Mouse (Mus musculus): ENCODE data around the gene Plekha4. TPM values are rescaled to one million over a fixed set of nuclear protein-coding genes. Genes with fewer than 3 reads are reported as not detected.
"Not testable (repeated sequence)": the region's sequence is repeated elsewhere in the genome, so short reads cannot be mapped to it uniquely, and the experiment has no call there.

Gene Plekha4
- total RNA-seq, 2 experiments from 2014 or later: 1.9 to 2.1 TPM

DNA sequence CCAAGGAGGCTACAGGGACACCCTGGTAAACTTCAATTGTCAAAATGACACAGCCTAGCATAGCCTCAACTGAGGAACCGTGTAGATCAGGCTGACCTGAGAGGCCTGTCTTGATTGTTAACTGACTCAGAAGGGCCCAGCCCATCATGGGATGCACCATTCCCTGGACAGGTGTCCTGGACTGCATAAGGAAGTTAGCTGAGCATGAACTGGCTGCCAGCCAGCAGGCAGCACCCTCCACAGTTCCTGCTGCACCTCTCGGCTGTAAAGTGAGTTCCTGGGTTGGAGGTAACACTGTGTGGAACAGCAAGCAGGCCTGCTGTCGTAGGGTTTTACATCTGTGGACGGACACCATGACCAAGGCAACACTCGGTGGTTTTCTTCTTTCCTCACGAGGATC is 18.5 kb upstream of the Plekha4 start:
- no peak for DNase-seq
- intact Hi-C loops (cut with DNase I): no loop called here

- no peak for DNase-seq
- intact Hi-C loops (cut with DNase I): no loop called here
Observed at GRCm38 (mm10) chr7:45508561-45508960, 17.6 kb upstream of the Plekha4 start.

DNA sequence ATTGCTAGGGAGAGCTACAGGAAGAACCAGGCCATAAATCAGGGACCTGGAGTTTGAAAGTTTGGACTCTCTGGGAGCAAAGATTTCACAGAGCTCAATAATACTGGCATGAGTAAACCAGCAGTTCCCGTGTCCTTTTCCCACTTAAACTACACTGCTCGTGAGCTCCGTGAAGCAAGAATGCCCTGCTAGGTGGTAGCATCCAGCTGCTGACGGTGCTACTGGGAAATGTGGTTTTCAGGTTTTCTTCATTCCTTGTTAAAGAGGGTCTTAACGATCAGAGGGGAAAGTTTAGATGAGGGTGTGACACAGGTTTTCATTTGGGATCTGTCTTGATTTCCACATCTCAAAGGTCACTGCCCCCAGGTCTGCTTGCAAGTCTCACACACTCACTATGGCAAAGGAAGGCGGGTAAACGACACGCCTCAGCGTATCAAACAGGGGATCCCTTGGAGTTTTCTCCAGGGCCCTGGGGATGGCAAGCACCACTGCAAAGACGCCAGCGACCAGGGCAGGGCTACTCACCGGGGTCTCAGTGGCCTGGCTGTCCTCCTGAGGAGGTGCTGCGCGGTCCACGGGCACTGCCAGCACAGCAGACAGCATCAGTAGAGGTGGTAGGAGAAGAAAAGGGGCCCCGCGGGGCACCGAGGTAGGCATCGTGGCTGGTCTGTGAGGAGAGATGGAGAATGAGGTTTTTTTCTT is 16.8 kb upstream of the Plekha4 start:
- DNase-seq: no peak
- intact Hi-C loops (cut with DNase I): no loop called here

- peak; percentile 89 to 91 for DNase-seq
- intact Hi-C loops (cut with DNase I): no loop called here
Observed at GRCm38 (mm10) chr7:45509912-45510787, 16.0 kb upstream of the Plekha4 start, which contains the start of gene Nucb1. Gene Nucb1 (minus strand): TSS chr7:45510406.

GRCm38 (mm10) chr7:45514411-45514810 is 11.7 kb upstream of the Plekha4 start:
- intact Hi-C loops (cut with DNase I): no loop called here
- DNase-seq: no peak

DNA sequence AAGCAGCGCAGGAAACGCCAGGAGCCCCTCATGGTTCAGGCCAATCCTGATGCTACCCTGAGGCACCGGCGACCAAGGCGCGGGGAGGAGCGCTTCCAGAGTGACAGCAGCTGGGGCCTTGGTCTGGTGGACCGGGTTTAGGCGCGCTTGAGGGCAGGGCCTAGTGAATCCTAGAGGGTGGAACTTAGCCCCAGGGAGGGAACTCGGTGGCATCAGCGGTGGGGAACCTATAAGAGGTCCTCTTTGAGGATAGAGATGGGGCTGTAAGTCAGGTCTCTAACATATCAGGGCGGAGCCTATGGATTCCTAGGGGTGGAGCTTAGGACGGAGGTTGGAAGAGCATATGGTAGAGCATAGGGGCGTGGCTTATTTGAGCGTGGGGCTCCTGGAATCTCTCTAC is 10.7 kb upstream of the Plekha4 start:
- intact Hi-C loops (cut with DNase I): no loop called here
- DNase-seq: no peak

DNA sequence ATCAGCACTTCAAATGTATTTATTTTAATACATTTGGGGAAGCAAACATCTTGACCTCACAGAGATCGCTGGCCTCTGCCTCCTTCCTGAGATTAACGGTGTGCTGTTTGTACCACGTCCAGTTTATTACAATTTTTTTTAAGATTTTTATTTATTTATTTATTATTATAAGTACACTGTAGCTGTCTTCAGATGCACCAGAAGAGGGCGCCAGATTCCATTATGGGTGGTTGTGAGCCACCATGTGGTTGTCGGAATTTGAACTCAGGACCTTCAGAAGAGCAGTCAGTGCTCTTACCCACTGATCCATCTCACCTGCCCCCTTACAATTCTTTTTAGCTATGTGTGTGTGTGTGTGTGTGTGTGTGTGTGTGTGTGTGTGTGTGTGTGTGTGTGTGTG is 9.3 kb upstream of the Plekha4 start:
- intact Hi-C loops (cut with DNase I); DNase-seq: not testable (repeated sequence)

- no peak for DNase-seq
- intact Hi-C loops (cut with DNase I): no loop called here
Observed at GRCm38 (mm10) chr7:45518618-45519017, 7.5 kb upstream of the Plekha4 start.

DNA sequence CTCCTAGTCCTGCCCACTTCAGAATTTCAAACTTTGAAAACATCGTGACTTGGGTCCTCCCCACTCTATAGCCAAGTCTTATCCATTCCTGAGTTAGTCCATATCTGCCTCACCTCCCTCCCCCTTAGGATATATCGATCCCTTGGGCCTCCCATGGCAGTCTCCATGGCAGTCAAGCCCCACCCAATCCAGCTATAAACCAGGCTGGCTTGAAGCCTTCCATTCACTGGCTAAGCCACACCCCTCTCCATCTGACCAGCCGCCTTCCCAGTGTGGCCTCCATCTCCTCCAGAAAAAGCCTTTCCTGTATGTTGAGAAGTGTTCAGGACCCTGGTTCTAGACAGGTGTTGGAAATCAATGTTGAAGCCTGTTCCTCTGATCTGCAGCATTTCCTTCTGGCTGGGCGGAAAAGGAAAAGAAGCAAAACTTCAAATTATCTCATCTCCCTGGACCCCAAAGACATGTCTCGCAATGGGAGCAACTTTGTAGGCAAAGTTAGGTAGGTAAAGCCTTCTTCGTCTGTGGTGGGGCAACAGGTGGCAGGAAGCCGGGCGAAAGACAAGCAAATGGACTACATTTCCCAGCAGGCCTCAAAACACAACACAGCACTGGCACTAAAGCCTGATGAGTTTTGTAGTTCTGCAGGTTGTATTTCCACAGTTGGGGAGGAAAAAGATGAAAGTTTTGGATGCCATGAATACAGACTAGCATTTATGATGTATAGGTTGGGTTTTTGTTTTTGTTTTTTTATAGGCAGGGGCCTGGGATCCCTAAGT is 6.6 kb upstream of the Plekha4 start:
- intact Hi-C loops (cut with DNase I): no loop called here
- DNase-seq: no peak

GRCm38 (mm10) chr7:45520605-45521004 is 5.5 kb upstream of the Plekha4 start:
- DNase-seq: no peak
- intact Hi-C loops (cut with DNase I): no loop called here

DNA sequence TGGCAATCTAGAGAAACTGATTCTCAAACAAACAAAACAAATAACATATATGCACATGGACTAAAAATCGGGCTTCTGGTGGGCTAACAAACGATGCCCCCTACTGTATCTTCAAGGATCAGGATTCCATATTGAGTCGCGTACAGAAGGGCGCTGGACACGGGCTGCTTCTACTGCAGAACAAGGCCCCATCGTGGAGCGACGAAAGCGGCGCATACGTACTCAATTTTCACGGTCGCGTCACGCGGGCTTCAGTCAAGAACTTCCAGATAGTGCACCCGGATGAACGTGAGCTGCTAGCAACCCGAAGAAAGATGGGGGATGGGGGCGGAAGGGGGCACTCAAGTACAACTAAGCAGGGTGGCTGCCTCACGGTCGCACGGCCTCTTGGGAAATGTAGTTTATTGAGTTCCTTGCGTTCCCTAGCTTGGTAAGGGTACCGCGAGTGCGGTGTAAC is 4.4 kb upstream of the Plekha4 start:
- peak; percentile 83 to 86 for DNase-seq
- intact Hi-C loops (cut with DNase I): loop anchor here (2.0 kb wide), 1 partner anchor 47 kb away; no protein-coding TSS in a partner anchor

GRCm38 (mm10) chr7:45522194-45522752 is 3.9 kb upstream of the Plekha4 start:
- intact Hi-C loops (cut with DNase I): loop anchor here (2.0 kb wide), 1 partner anchor 47 kb away; no protein-coding TSS in a partner anchor
- no peak for DNase-seq

DNA sequence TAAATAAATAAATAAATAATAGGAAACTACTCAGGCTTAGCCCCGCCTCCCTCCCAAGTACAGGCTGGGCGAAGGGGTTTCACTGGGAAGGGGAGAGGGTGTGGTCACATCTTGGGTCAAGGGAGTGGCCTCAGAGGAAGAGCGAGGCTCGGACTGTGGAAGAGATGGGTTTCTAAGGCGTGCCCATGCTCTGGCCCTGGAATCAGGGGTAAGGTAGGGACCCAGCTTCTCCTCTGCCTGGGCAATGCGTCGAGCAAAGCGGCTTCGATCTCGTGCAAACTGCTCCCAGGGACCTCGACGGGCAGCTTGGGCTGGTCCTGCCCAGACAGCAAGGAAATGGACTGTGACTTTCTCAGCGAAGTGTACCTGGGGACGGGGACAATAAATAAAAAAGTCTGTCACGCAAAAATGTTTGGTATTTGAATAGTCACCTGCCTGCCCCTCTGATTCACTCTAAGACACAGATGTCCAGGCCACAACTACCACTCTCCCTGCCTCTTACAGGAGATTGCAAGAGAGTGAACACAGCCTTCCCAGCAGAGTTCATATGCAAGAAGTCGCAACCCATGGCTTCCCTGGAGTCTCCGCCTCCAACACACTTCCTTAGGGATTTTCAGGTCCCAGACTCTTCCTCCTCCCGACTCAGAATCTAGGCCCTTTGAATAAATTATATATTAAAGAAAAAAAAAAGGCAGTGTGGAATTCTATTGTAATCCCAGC is 3.0 kb upstream of the Plekha4 start:
- no peak for DNase-seq
- intact Hi-C loops (cut with DNase I): loop anchor here (2.0 kb wide), 1 partner anchor 48 kb away; no protein-coding TSS in a partner anchor

- DNase-seq: no peak
- intact Hi-C loops (cut with DNase I): loop anchor here (2.0 kb wide), 1 partner anchor 49 kb away; no protein-coding TSS in a partner anchor
Observed at GRCm38 (mm10) chr7:45523678-45524170, 2.4 kb upstream of the Plekha4 start.

- DNase-seq: peak; percentile 48 to 51
- intact Hi-C loops (cut with DNase I): no loop called here
Observed at GRCm38 (mm10) chr7:45524841-45525621, 1.1 kb upstream of the Plekha4 start.

DNA sequence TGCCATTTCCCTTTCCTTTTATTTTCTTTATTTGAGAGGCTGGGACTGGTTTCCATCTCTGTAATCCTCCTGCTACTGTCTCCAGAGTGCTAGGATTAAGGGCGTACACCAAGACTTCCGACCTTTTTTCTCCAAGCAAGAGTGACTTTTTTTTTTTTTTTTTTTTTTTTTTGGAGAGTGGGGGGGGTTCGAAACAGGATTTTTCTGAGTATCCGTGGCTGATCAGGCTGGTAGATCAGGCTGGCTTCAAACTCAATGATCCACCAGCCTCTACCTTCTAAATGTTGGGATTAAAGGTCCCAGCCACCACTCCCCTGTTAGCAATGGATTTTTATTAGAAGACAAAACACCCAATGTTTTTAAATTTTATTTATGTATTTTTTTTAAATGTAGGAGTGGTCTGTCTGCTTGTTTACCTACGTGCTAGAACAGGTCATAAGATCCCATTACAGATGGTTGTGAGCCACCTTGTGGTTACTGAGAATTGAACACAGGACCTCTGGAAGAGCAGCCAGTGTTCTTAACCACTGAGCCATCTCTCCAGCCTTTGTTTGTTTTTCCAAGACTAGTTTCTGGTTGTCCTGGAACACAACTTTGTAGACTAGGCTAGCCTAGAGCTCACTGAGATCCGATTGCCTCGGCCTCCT is 467 bp downstream of the Plekha4 start:
- intact Hi-C loops (cut with DNase I): no loop called here
- no peak for DNase-seq

DNA sequence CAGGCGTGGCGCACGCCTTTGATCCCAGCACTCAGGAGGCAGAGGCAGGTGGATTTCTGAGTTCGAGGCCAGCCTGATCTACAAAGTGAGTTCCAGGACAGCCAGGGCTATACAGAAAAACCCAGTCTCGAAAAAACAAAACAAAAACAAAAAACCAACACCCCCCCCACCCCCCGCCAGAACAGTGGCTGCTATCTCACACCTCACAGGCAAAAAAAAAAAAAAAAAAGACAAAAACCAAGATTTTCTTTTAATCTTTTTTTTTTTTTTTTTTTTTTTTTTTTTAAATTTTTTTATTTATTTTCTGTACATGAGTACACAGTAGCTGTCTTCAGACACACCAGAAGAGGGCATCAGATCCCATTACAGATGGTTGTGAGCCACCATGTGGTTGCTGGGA is 1.0 kb downstream of the Plekha4 start:
- intact Hi-C loops (cut with DNase I): not testable (repeated sequence)

DNA sequence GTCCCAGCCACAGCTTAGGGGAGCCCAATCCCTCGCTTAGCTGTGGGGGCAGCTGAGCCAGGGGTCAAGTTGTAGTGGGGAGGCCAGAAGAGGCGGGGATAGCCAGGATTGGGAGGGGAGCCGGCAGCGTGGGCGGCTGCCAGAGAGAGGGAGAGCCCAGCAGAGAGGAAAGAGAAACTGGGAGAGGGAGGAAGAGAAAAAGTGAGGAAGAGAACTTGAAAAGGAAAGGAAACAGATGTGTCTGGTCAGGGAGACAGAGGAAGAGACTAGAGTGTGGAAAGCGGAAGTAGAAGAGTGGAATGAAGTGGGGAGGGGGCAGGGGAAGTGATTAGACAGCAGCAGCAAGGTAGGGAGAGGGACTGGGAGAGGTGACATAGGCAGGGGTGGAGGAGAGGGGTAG is 3.3 kb downstream of the Plekha4 start:
- peak; percentile 48 to 59 for DNase-seq
- intact Hi-C loops (cut with DNase I): no loop called here

More for the DNA sequence above, 1.0 kb downstream of the Plekha4 start:
- not testable (repeated sequence) for DNase-seq
